Mouse (Mus musculus): ENCODE results near the gene Vmn1r181. TPM values are rescaled to one million over a fixed set of nuclear protein-coding genes. Genes with fewer than 3 reads are reported as not detected.
"Not testable (repeated sequence)": the region's sequence is repeated elsewhere in the genome, so short reads cannot be mapped to it uniquely, and the experiment has no call there.

Gene Vmn1r181
- not detected for total RNA-seq (2018; cell fraction: chromatin; rRNA removed)
- not detected for total RNA-seq (2018; cell fraction: cytosol; rRNA removed)
- not detected for total RNA-seq (2018; cell fraction: nucleus; rRNA removed)
- not detected in 3 replicates for polyA plus RNA-seq (2018)

DNA sequence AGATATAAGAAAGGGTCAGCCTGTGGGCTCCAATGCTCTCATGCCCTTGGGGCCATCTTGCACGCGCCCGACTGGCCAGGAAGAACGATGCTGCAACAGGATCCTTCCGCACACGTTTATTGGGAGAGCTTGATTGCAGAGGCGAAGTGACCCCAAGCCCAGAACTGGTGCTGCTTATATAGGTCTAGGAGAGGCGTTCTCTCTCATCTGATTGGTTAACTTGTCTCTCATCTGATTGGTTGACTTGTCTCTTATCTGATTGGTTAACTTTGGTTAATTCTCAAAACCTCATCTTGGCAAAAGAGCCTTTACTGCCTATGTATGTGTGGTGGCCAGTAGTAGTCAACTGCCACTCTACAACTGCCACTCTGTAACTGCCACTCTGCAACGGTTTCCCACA lies at the start of gene Vmn1r181:
Gene Vmn1r181, plus strand, starts transcription at position 301 of the 400 bp plus-strand sequence.
- WGBS (ENCODE audit: missing documents): 73% methylated on average over 2 of the region's 9 CpGs
- not testable (repeated sequence) for H3K36me3 ChIP-seq (ENCODE audit: inconsistent target); H3K27ac ChIP-seq; H3K79me2 ChIP-seq (ENCODE audit: inconsistent target); H3K4me3 ChIP-seq (ENCODE audit: inconsistent target)

DNA sequence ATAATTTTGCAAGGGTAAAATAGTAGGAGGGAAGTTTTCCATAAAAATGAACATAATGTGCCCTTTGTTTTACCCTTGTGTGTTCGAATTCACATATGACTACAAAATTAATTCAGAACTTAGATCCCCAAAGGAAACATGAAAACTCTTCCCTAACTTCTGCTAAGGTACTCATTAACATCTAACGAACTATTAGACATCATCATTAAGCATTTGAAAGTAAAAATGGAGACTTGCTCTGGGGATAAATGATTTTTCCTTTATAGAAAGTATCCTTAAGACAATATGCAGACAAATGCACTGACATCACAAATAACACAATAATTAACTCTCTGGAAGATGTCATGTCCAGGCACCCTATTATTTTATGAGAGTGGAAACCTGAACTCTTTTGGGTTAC lies 47.7 kb upstream of the Vmn1r181 start, which contains the start of gene Vmn1r179:
Gene Vmn1r179, plus strand, starts transcription at position 301 of the 400 bp plus-strand sequence.
- WGBS (ENCODE audit: missing documents): 38% methylated on average over 2 of the region's 2 CpGs
- H3K27ac ChIP-seq: no peak within 1 kb of the TSS
- no peaks in the 10 kb centered on the region for H3K36me3 ChIP-seq (ENCODE audit: inconsistent target)
- H3K79me2 ChIP-seq (ENCODE audit: inconsistent target): no peaks in the 10 kb centered on the region
- H3K4me3 ChIP-seq (ENCODE audit: inconsistent target): no peak within 1 kb of the TSS

DNA sequence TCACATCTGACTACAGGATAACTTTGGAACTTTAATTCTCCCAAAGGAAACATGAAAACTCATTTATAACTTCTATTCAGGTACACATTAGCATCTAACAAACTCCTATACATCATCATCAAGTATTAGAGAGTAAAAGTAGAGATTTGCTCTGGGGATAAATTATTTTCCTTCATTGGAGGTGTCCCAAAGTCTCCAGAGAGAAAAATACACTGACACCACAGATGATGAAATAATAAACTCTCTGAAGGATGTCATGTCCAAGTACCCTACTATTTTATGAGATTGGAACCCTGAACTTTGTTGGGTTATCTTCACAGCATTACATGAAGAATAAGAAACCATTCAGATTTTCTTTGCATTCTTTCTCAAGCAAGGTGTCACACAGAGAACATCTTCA lies 24.1 kb upstream of the Vmn1r181 start, which contains the start of gene Vmn1r180:
Gene Vmn1r180, plus strand, starts transcription at position 301 of the 400 bp plus-strand sequence.
- Histone ChIP-seq H3K27ac (no peak within 1 kb of the TSS), H3K4me3 (ENCODE audit: inconsistent target) (no peak within 1 kb of the TSS), H3K79me2 (ENCODE audit: inconsistent target) (no peaks in the 10 kb centered on the region), H3K36me3 (ENCODE audit: inconsistent target) (no peaks in the 10 kb centered on the region)

DNA sequence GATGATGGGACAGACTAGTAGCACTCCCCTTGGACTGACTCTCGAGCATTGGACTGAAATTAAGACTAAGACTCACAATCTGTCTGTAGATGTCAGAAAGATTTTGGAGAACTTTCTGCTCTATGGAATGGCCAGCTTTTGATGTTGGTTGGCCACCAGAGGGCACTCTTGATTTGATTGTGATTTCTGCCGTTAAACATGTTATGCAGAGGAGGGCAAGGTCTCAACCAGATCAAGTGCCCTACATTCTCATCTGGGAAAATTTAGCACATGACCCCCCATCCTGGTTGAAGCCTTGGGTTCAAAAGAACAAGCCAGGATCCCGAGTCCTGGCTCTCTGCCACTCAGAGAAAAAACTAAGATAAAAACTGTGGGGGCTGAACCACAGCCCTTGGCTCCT lies 6.4 kb upstream of the Vmn1r181 start:
- H3K27ac ChIP-seq; H3K36me3 ChIP-seq (ENCODE audit: inconsistent target); H3K79me2 ChIP-seq (ENCODE audit: inconsistent target); H3K4me3 ChIP-seq (ENCODE audit: inconsistent target): not testable (repeated sequence)
- WGBS (ENCODE audit: missing documents): 28% methylated on average over 3 of the region's 3 CpGs

DNA sequence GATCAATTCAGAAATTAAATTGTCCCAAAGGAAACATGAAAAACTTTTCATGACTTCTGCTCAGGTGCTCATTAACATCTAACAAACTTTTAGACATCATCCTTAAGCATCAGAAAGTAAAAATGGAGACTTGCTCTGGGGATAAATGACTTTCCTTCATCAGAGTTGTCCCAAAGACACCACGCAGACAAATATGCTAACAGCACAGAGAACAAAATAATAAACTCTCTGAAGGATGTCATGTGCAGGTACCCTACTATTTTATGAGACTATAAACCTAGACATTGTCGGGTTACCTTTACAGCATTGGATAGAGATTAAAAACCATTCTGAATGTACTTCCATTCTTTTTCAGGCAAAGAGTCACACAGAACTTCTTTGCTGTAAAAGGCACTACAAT lies 27.0 kb downstream of the Vmn1r181 start, which contains the start of gene V1rd19:
Gene V1rd19, plus strand, starts transcription at position 301 of the 400 bp plus-strand sequence.
- Histone ChIP-seq H3K27ac (no peak within 1 kb of the TSS), H3K4me3 (ENCODE audit: inconsistent target) (no peak within 1 kb of the TSS), H3K36me3 (ENCODE audit: inconsistent target) (no peaks in the 10 kb centered on the region), H3K79me2 (ENCODE audit: inconsistent target) (no peaks in the 10 kb centered on the region)
- WGBS (ENCODE audit: missing documents): 53% methylated on average over 2 of the region's 2 CpGs

Other genes with a start within 250 kb of the Vmn1r181 start
- not detected in 3 replicates for gene Vmn1r174, start 222.3 kb upstream of the Vmn1r181 start, polyA plus RNA-seq (2018)
- not detected in 3 replicates for gene Vmn1r175, start 164.0 kb upstream of the Vmn1r181 start, polyA plus RNA-seq (2018)
- not detected in 3 replicates for gene Vmn1r176, start 137.2 kb upstream of the Vmn1r181 start, polyA plus RNA-seq (2018)
- gene Vmn1r177, start 108.2 kb upstream of the Vmn1r181 start, polyA plus RNA-seq (2018): not detected in 3 replicates
- not detected in 3 replicates for gene Vmn1r178, start 82.6 kb upstream of the Vmn1r181 start, polyA plus RNA-seq (2018)
- not detected in 3 replicates for gene Vmn1r179, start 47.6 kb upstream of the Vmn1r181 start, polyA plus RNA-seq (2018)
- gene Vmn1r180, start 24.0 kb upstream of the Vmn1r181 start, polyA plus RNA-seq (2018): not detected in 3 replicates
- not detected in 3 replicates for gene V1rd19, start 27.1 kb downstream of the Vmn1r181 start, polyA plus RNA-seq (2018)
- not detected in 3 replicates for gene Vmn1r183, start 78.6 kb downstream of the Vmn1r181 start, polyA plus RNA-seq (2018)
- 6.8 to 10.4 TPM (median 9.0 TPM) in 3 replicates for gene Zfp180, start 107.3 kb downstream of the Vmn1r181 start, polyA plus RNA-seq (2018)
- 0.21 to 0.39 TPM (median 0.21 TPM) in 3 replicates for gene Zfp112, start 137.7 kb downstream of the Vmn1r181 start, polyA plus RNA-seq (2018)
- gene Zfp235, start 159.6 kb downstream of the Vmn1r181 start, polyA plus RNA-seq (2018): 1.7 to 4.9 TPM (median 2.7 TPM) in 3 replicates
- 0.06 to 0.09 TPM in 2 of 3 replicates, not detected in the other for gene Zfp114, start 200.4 kb downstream of the Vmn1r181 start, polyA plus RNA-seq (2018)
- gene Zfp111, start 236.8 kb downstream of the Vmn1r181 start, polyA plus RNA-seq (2018): 3.9 to 7.1 TPM (median 4.4 TPM) in 3 replicates

All from macrophage (primary cell).